Mouse (Mus musculus) ES-E14 (cell line): ENCODE results near the gene Znrf2. TPM values are rescaled to one million over a fixed set of nuclear protein-coding genes. Genes with fewer than 3 reads are reported as not detected.

Source experiments
- DNase-seq: peaks from one replicate; pipeline ENCODE4 v3.0.0-alpha.2; 2013; ENCODE audit warnings: low read depth, low spot score
- H3K27ac ChIP-seq: 2 replicates; pipeline ENCODE4 v1.5.1; 2012; ENCODE audit warnings: low read depth, mild to moderate bottlenecking, low read length, moderate library complexity, mixed read lengths; ENCODE audit not compliant: poor library complexity, insufficient read depth, severe bottlenecking
- H3K36me3 ChIP-seq: 2 replicates; pipeline ENCODE4 v1.6.1; 2012; ENCODE audit warnings: mild to moderate bottlenecking, low read length, moderate library complexity, mixed read lengths; ENCODE audit not compliant: control insufficient read depth, poor library complexity, insufficient read depth, severe bottlenecking
- H3K4me1 ChIP-seq, 2 experiments: fragments of 150-350 bp in 1 of 2; sonication (generic) in 1 of 2; 2 replicates each; pipeline ENCODE4 v1.6.1; 2012; ENCODE audit warnings: low read length in 2 of 2, mild to moderate bottlenecking in 1 of 2, mixed read lengths in 1 of 2; ENCODE audit not compliant: control insufficient read depth in 2 of 2, insufficient read depth in 2 of 2, poor library complexity in 1 of 2
- H3K4me3 ChIP-seq, 2 experiments: fragments of 150-350 bp in 1 of 2; sonication (generic) in 1 of 2; 2 replicates each; pipeline ENCODE4 v1.5.1; 2012; ENCODE audit warnings: low read length in 2 of 2, low read depth in 1 of 2, mild to moderate bottlenecking in 1 of 2, mixed read lengths in 1 of 2; ENCODE audit not compliant: insufficient read depth in 1 of 2, poor library complexity in 1 of 2, severe bottlenecking in 1 of 2
- H3K9ac ChIP-seq: 2 replicates; pipeline ENCODE4 v1.6.1; 2012; ENCODE audit warnings: low read depth, mild to moderate bottlenecking, low read length, mixed read lengths; ENCODE audit not compliant: poor library complexity, insufficient read depth, severe bottlenecking
- H3K9me3 ChIP-seq: fragments of 150-350 bp; sonication (generic); 2 replicates; pipeline ENCODE4 v1.6.1; 2012; ENCODE audit warnings: low read depth, mild to moderate bottlenecking, low read length; ENCODE audit not compliant: control insufficient read depth, insufficient read depth
- CHD2 ChIP-seq: IDR thresholded peaks from 2 replicates; pipeline ENCODE4 v1.6.1; 2014; ENCODE audit warnings: mild to moderate bottlenecking, low read depth, low read length, inconsistent platforms
- HCFC1 ChIP-seq: IDR thresholded peaks from 2 replicates; pipeline ENCODE4 v1.6.1; 2012; ENCODE audit warnings: low read length, inconsistent platforms, borderline replicate concordance; ENCODE audit not compliant: insufficient read depth
- MAFK ChIP-seq: IDR thresholded peaks from 2 replicates; pipeline ENCODE4 v1.6.1; 2014; ENCODE audit warnings: mild to moderate bottlenecking, low read depth, low read length, inconsistent platforms; ENCODE audit not compliant: insufficient read depth
- ZC3H11A ChIP-seq: IDR thresholded peaks from 2 replicates; pipeline ENCODE4 v1.6.1; 2012; ENCODE audit warnings: low read depth, mild to moderate bottlenecking, inconsistent platforms, low read length, borderline replicate concordance
- ZNF384 ChIP-seq: IDR thresholded peaks from 2 replicates; pipeline ENCODE4 v1.6.1; 2012; ENCODE audit warnings: low read depth, low read length, inconsistent platforms
- in situ Hi-C, 2 experiments: fragments of 600-800 bp; cut with MboI; formaldehyde crosslinking; loops; one replicate each; pipeline ENCODE4 v1.15.1; 2025; ENCODE audit warnings: low sequenced_read_pairs in 2 of 2, inconsistent platforms in 1 of 2; ENCODE audit not compliant: unreplicated experiment in 2 of 2
- total RNA-seq: library from RNA; depleted of rRNA; stranded (reverse); fragments of 300-350 nt; gene quantifications from 2 replicates; pipeline ENCODE4 v1.2.3, GENCODE M21; 2012; rRNA removed

Gene Znrf2
- 24.4 and 35.0 TPM in 2 replicates for total RNA-seq

DNA sequence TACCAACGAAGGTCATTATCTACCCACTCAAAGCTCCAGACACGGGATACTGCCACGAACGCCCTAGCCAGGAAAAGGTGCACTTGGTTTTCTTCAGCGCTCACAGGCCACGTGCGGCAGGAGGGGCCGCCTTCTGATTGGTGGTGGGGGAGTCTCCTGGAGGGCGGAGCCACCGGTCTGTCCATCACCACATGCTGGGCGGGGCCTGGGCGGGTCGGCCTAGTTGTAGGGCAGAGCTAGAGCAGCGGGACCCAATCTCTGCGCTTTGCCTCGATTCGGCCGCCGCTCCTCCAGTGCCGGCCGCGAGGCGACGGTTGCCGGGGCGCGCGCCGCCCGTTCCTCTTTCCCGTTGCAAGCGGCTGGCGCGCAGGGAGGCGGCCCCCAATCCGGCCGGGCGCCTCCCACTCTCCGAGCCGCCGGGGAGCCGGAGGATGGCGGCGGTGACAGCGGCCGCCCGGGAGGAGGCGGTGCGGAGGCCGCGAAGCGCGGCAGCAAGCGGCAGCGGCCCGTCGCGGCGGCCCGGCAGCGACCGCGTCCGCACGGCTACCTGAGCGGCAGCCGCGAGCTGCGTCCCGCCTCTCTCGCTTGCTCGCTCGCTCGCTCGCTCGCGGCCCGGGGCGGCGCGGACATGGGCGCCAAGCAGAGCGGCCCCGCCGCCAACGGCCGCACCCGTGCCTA, at the start of gene Znrf2:
Gene Znrf2, plus strand, starts transcription at position 529 of the 678 bp plus-strand sequence.
- peak within 1 kb of the TSS; percentile 72 to 91 for H3K4me3 ChIP-seq
- peak; percentile 94 for DNase-seq
- in situ Hi-C loops: no loop called here
- H3K27ac ChIP-seq: peak within 1 kb of the TSS; percentile 70
- peak within 1 kb of the TSS; percentile 92 for H3K9ac ChIP-seq
- TF ChIP-seq CHD2 (no peak), ZC3H11A (no peak), HCFC1 (no peak), ZNF384 (no peak), MAFK (no peak)
- H3K4me1 ChIP-seq: peaks cover 7 to 17% of the 10 kb centered on the region in 2 experiments
- no peaks in the 10 kb centered on the region for H3K36me3 ChIP-seq
- H3K9me3 ChIP-seq: no peaks in the 10 kb centered on the region

DNA sequence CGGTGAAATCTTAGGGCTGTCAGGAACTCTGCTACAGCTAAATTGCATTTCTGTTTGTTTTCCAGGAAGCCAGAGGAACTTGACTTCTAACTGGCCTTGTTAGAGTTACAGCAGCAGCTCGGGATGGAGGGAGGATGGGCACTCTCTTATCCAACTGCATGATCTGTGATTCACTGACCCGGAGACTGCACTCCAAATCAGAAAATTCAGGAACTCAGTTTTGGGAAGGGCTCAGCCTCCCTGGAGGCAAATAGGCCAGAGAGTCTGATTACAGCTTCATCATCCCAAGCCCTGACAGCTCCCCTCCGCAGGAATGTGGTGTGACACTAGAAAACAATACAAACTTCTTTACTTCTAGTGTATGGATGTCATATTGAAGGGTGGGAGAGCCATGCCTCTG, 49.0 kb upstream of the Znrf2 start:
- in situ Hi-C loops: no loop called here
- TF ChIP-seq HCFC1: no peak
- no peak for TF ChIP-seq MAFK
- no peak for TF ChIP-seq CHD2
- TF ChIP-seq ZNF384: no peak
- TF ChIP-seq ZC3H11A: no peak

DNA sequence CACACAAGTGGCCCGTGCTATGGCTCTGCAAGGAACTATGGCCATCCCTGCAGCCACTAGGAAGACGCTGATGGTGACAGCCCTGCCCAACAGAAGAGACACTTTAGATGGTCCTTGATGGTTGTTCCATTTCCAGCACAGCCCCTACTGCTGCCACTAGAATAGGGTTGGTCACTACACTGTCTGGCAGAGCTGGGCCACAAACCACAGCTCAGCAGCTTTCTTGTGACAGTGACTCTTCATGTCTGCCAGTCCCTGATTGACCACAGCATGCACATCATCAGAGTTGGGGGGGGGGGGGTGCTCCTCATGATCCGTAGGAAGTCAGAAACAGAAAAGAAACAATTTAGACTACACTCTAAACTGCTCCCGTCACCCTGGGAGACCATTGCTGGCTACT, 46.0 kb upstream of the Znrf2 start:
- Histone ChIP-seq H3K9ac (no peak overlapping the region), H3K36me3 (no peaks in the 10 kb centered on the region)

More for the DNA sequence above, 49.0 kb upstream of the Znrf2 start:
- Histone ChIP-seq H3K9me3 (no peaks in the 10 kb centered on the region), H3K27ac (no peak overlapping the region), H3K4me3 (no peak overlapping the region), H3K36me3 (no peaks in the 10 kb centered on the region), H3K9ac (no peak overlapping the region), H3K4me1 (peaks cover 0 to 5% of the 10 kb centered on the region in 2 experiments; a peak in 1 of 4 replicates)
- no peak for DNase-seq

DNA sequence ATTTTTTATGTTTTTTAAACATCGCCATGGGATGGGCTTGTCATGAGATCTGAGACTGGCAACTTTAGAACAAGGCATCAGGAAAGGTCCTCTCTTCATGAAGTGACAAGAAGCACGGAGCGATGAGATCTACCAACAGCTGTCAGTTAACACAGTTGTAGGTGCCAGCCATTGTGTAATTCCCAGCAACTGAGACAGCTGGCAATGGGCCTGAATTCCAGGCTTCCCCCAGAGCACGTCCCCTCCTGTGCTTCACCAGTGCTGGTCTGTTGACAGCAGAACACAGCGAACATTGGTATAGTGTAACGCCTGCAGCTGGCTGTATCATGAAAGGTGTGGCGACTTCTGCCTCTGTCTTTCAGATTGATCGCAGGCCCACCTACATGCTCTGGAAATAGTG, 45.5 kb upstream of the Znrf2 start:
- in situ Hi-C loops: no loop called here
- Histone ChIP-seq H3K4me1 (peaks cover 0 to 2% of the 10 kb centered on the region in 2 experiments; a peak in 1 of 4 replicates), H3K27ac (no peak overlapping the region)

More for the DNA sequence above, 46.0 kb upstream of the Znrf2 start:
- no peak overlapping the region for H3K27ac ChIP-seq
- H3K9me3 ChIP-seq: no peaks in the 10 kb centered on the region
- peaks cover 0 to 2% of the 10 kb centered on the region in 2 experiments; a peak in 1 of 4 replicates for H3K4me1 ChIP-seq
- TF ChIP-seq ZC3H11A (no peak), ZNF384 (no peak)
- in situ Hi-C loops: no loop called here
- H3K4me3 ChIP-seq: no peak overlapping the region
- no peak for DNase-seq

More for the DNA sequence above, 45.5 kb upstream of the Znrf2 start:
- Histone ChIP-seq H3K36me3 (no peaks in the 10 kb centered on the region), H3K9ac (no peak overlapping the region), H3K9me3 (no peaks in the 10 kb centered on the region), H3K4me3 (no peak overlapping the region)
- no peak for DNase-seq
- TF ChIP-seq ZC3H11A (no peak), MAFK (no peak), HCFC1 (no peak), ZNF384 (no peak), CHD2 (no peak)
